Mouse (Mus musculus) neural tube, embryonic 11.5 days (tissue): Measurements from ENCODE around the gene Slc25a23. TPM values are rescaled to one million over a fixed set of nuclear protein-coding genes. Genes with fewer than 3 reads are reported as not detected.

Source experiments
- ATAC-seq: fragments of 200-750 bp; cut with Nextera tagmentation; 2 replicates; pipeline ENCODE4 v1.8.0; 2017; ENCODE audit warnings: moderate number of reproducible peaks, mild to moderate bottlenecking, moderate TSS enrichment, moderate library complexity; ENCODE audit not compliant: insufficient read depth, low FRiP score, low TSS enrichment
- DNase-seq: peaks from one replicate; pipeline ENCODE4 v3.0.0-alpha.2; 2015; ENCODE audit warnings: low spot score
- H3K27ac ChIP-seq: fragments of 300-500 bp; sonication (generic); 2 replicates; pipeline ENCODE4 v1.5.1; 2014; ENCODE audit warnings: low read depth, mild to moderate bottlenecking, low read length
- H3K27me3 ChIP-seq: fragments of 300-500 bp; sonication (generic); 2 replicates; pipeline ENCODE4 v1.6.1; 2014; ENCODE audit warnings: mild to moderate bottlenecking, low read length, mixed read lengths; ENCODE audit not compliant: control insufficient read depth, insufficient read depth
- H3K36me3 ChIP-seq: fragments of 300-500 bp; sonication (generic); 2 replicates; pipeline ENCODE4 v1.6.1; 2014; ENCODE audit warnings: mild to moderate bottlenecking, low read length, moderate library complexity, mixed read lengths; ENCODE audit not compliant: control insufficient read depth, insufficient read depth
- H3K4me1 ChIP-seq: fragments of 300-500 bp; sonication (generic); 2 replicates; pipeline ENCODE4 v1.6.1; 2014; ENCODE audit warnings: low read length, mixed read lengths; ENCODE audit not compliant: control insufficient read depth, insufficient read depth
- H3K4me2 ChIP-seq: fragments of 300-500 bp; sonication (generic); 2 replicates; pipeline ENCODE4 v1.6.1; 2014; ENCODE audit warnings: low read depth, mild to moderate bottlenecking, moderate library complexity
- H3K4me3 ChIP-seq: fragments of 300-500 bp; sonication (generic); 2 replicates; pipeline ENCODE4 v1.5.1; 2014; ENCODE audit warnings: low read depth, low read length
- H3K9ac ChIP-seq: fragments of 300-500 bp; sonication (generic); 2 replicates; pipeline ENCODE4 v1.6.1; 2014; ENCODE audit warnings: mild to moderate bottlenecking, low read length
- H3K9me3 ChIP-seq: fragments of 300-500 bp; sonication (generic); 2 replicates; pipeline ENCODE4 v1.6.1; 2016; ENCODE audit warnings: low read length; ENCODE audit not compliant: control insufficient read depth
- WGBS: fragments of 180-500 bp; shearing (Covaris S2); extraction: QIAGEN DNeasy Blood & Tissue Kit; methylation state at CpG from one replicate; pipeline ENCODE4 v1.1.7; 2014; 5-methylcytosine and 5-hydroxymethylcytosine counted together
- polyA plus RNA-seq: library from polyadenylated mRNA; unstranded; fragments of >200 nt; fragmentation: Nextera tagmentation; extraction: Ambion mirVana; gene quantifications from 2 replicates; pipeline ENCODE4 v1.2.1, GENCODE M21; 2014

Slc25a23 gene
- polyA plus RNA-seq, 1 experiment from 2014 or later = 16.8 TPM

GRCm38 (mm10) chr17:57099629-57100325 is 40.1 kb upstream of the Slc25a23 start:
- no peaks in the 10 kb centered on the region for H3K36me3 ChIP-seq
- no peaks in the 10 kb centered on the region for H3K4me1 ChIP-seq
- H3K27me3 ChIP-seq = no peaks in the 10 kb centered on the region
- no peak overlapping the region for H3K4me2 ChIP-seq
- no peaks in the 10 kb centered on the region for H3K9me3 ChIP-seq
- no peak for ATAC-seq
- H3K9ac ChIP-seq = no peak overlapping the region
- H3K27ac ChIP-seq = no peak overlapping the region
- no peak for DNase-seq
- 7% methylated on average over 10 of the region's 10 CpGs for WGBS
- no peak overlapping the region for H3K4me3 ChIP-seq

- H3K4me1 ChIP-seq = no peaks in the 10 kb centered on the region
- WGBS = 87% methylated on average over 5 of the region's 5 CpGs
- no peak overlapping the region for H3K9ac ChIP-seq
- H3K27me3 ChIP-seq = no peaks in the 10 kb centered on the region
- H3K9me3 ChIP-seq = no peaks in the 10 kb centered on the region
- no peak for DNase-seq
- ATAC-seq = no peak
- no peak overlapping the region for H3K4me3 ChIP-seq
- no peak overlapping the region for H3K27ac ChIP-seq
- H3K36me3 ChIP-seq = no peaks in the 10 kb centered on the region
- no peak overlapping the region for H3K4me2 ChIP-seq
Measured at GRCm38 (mm10) chr17:57098321-57098720, 38.7 kb upstream of the Slc25a23 start.

- Histone ChIP-seq H3K9me3 (no peaks in the 10 kb centered on the region), H3K4me3 (no peak overlapping the region), H3K27me3 (no peaks in the 10 kb centered on the region), H3K4me2 (peak overlapping the region; percentile 23), H3K36me3 (no peaks in the 10 kb centered on the region), H3K27ac (no peak overlapping the region), H3K9ac (no peak overlapping the region), H3K4me1 (no peaks in the 10 kb centered on the region)
- DNase-seq (peak; percentile 85), ATAC-seq (peak; percentile 88)
- WGBS = under 1% methylated on average over 11 of the region's 11 CpGs
Measured at GRCm38 (mm10) chr17:57096623-57096920, 36.9 kb upstream of the Slc25a23 start.

- Histone ChIP-seq H3K36me3 (no peaks in the 10 kb centered on the region), H3K9ac (no peak overlapping the region), H3K4me3 (0 out of 2 replicates have a peak overlapping the region, but pooled peaks have one; percentile 4), H3K27ac (no peak overlapping the region), H3K4me2 (peak overlapping the region; percentile 23), H3K4me1 (no peaks in the 10 kb centered on the region), H3K27me3 (no peaks in the 10 kb centered on the region), H3K9me3 (no peaks in the 10 kb centered on the region)
- 0% methylated on average over 16 of the region's 19 CpGs for WGBS
- DNase-seq (peak; percentile 62), ATAC-seq (peak; percentile 63)
Measured at GRCm38 (mm10) chr17:57095855-57096622, 36.4 kb upstream of the Slc25a23 start.

- WGBS = 98% methylated on average over 3 of the region's 3 CpGs
- no peaks in the 10 kb centered on the region for H3K9me3 ChIP-seq
- H3K4me2 ChIP-seq = no peak overlapping the region
- no peak overlapping the region for H3K27ac ChIP-seq
- no peak for DNase-seq
- no peaks in the 10 kb centered on the region for H3K36me3 ChIP-seq
- H3K27me3 ChIP-seq = no peaks in the 10 kb centered on the region
- no peak overlapping the region for H3K9ac ChIP-seq
- no peak for ATAC-seq
- H3K4me1 ChIP-seq = no peaks in the 10 kb centered on the region
- no peak overlapping the region for H3K4me3 ChIP-seq
Measured at GRCm38 (mm10) chr17:57094222-57094621, 34.6 kb upstream of the Slc25a23 start.

GRCm38 (mm10) chr17:57087049-57087832 is 27.6 kb upstream of the Slc25a23 start, which contains the start of gene Tubb4a:
TSS of gene Tubb4a (minus strand) at chr17:57087782.
- DNase-seq (peak; percentile 84), ATAC-seq (peak; percentile 89)
- no peaks in the 10 kb centered on the region for H3K27me3 ChIP-seq
- peak within 1 kb of the TSS; percentile 45 for H3K4me3 ChIP-seq
- H3K4me2 ChIP-seq = peak within 1 kb of the TSS; percentile 65
- H3K27ac ChIP-seq = peak within 1 kb of the TSS; percentile 75
- no peaks in the 10 kb centered on the region for H3K36me3 ChIP-seq
- no peaks in the 10 kb centered on the region for H3K9me3 ChIP-seq
- 1% methylated on average over 31 of the region's 31 CpGs for WGBS
- peak within 1 kb of the TSS; percentile 67 for H3K9ac ChIP-seq
- H3K4me1 ChIP-seq = no peaks in the 10 kb centered on the region

- H3K9ac ChIP-seq = peak overlapping the region; percentile 67
- ATAC-seq (no peak), DNase-seq (no peak)
- H3K4me1 ChIP-seq = no peaks in the 10 kb centered on the region
- no peaks in the 10 kb centered on the region for H3K36me3 ChIP-seq
- peak overlapping the region; percentile 45; the same call in 1 of the 2 replicates for H3K4me3 ChIP-seq
- no peaks in the 10 kb centered on the region for H3K27me3 ChIP-seq
- H3K4me2 ChIP-seq = peak overlapping the region; percentile 65
- no peak overlapping the region for H3K27ac ChIP-seq
- WGBS = 89% methylated on average over 11 of the region's 11 CpGs
- H3K9me3 ChIP-seq = no peaks in the 10 kb centered on the region
Measured at GRCm38 (mm10) chr17:57085970-57086757, 26.5 kb upstream of the Slc25a23 start.

- no peak overlapping the region for H3K4me3 ChIP-seq
- H3K4me1 ChIP-seq = no peaks in the 10 kb centered on the region
- ATAC-seq (no peak), DNase-seq (no peak)
- WGBS = 89% methylated on average over 5 of the region's 5 CpGs
- H3K27ac ChIP-seq = no peak overlapping the region
- no peaks in the 10 kb centered on the region for H3K27me3 ChIP-seq
- no peak overlapping the region for H3K9ac ChIP-seq
- no peaks in the 10 kb centered on the region for H3K9me3 ChIP-seq
- H3K36me3 ChIP-seq = no peaks in the 10 kb centered on the region; the same call in 1 of the 2 replicates
- H3K4me2 ChIP-seq = no peak overlapping the region
Measured at GRCm38 (mm10) chr17:57082481-57082880, 22.8 kb upstream of the Slc25a23 start.
